Mouse (Mus musculus) MEL (cell line): Measurements from ENCODE around the gene Atoh8.

Experiments used
- CTCF ChIP-seq, 3 experiments: IDR thresholded peaks in 2 of 3; conservative IDR thresholded peaks in 1 of 3; 2 replicates each; pipeline ENCODE4 v1.5.1; 2011 to 2012; ENCODE audit warnings: low read length in 3 of 3, low read depth in 2 of 3, mild to moderate bottlenecking in 2 of 3, improper control_type of control experiment in 1 of 3, inconsistent platforms in 1 of 3, mixed read lengths in 1 of 3, moderate library complexity in 1 of 3; ENCODE audit not compliant: control insufficient read depth in 1 of 3, insufficient read depth in 1 of 3, poor library complexity in 1 of 3, severe bottlenecking in 1 of 3
- MAFK ChIP-seq: IDR thresholded peaks from 2 replicates; pipeline ENCODE4 v1.6.1; 2011; ENCODE audit warnings: low read depth, mild to moderate bottlenecking, low read length, improper control_type of control experiment, borderline replicate concordance
- POLR2A ChIP-seq, 2 experiments: IDR thresholded peaks; 2 replicates each; pipeline ENCODE4 v1.6.1; 2011 to 2012; ENCODE audit warnings: low read length in 2 of 2, mild to moderate bottlenecking in 2 of 2, control low read depth in 1 of 2, improper control_type of control experiment in 1 of 2, low read depth in 1 of 2, moderate library complexity in 1 of 2; ENCODE audit not compliant: control insufficient read depth in 1 of 2, insufficient read depth in 1 of 2, poor library complexity in 1 of 2

DNA sequence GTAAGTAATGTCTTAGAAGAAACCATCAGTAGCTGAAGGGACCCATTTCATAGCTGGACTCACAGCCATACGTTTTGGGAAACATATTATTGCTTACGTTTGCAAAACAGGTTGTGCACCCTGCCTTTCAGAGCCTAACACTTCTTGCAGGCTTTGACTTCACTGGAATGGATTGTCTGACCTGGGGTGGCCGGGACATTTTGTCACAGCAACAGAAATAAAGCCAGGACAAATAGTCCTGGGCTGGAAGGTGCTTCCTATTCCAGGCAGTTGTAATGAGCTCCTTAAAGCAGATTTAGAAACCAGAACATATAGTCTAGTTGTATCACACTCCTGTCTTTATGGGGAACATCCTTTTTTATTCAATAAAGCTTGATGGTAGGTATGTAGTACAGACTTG is 74.4 kb downstream of the Atoh8 start:
- TF ChIP-seq CTCF (IDR thresholded peaks at IDR 0.05 in 2 of 3, conservative IDR thresholded peaks at IDR 0.05 in 1 of 3; ENCODE audit: control insufficient read depth in 1 of 3, insufficient read depth in 1 of 3, low read depth in 2 of 3, low read length in 3 of 3, poor library complexity in 1 of 3, severe bottlenecking in 1 of 3) = no peak
- TF ChIP-seq MAFK = no peak
- TF ChIP-seq POLR2A (IDR thresholded peaks at IDR 0.05; ENCODE audit: control insufficient read depth in 1 of 2, insufficient read depth in 1 of 2, low read depth in 1 of 2, low read length in 2 of 2, poor library complexity in 1 of 2) = no peak
